In genomic region chr19:6285632-6286433, GRCm38 (mm10) we compare ENCODE assay signal across 9 mouse cellular contexts. TPM values are rescaled to one million over a fixed set of nuclear protein-coding genes. Genes with fewer than 3 reads are reported as not detected.
DNase-seq lines count a peak whose midpoint lies in the region; ATAC-seq lines count a peak whose summit lies in the region.
"Had no signal": no experiment of that assay in that cellular context is flagged by ENCODE, and none has a peak within 500 bp of the region (broad histone marks: within the 10 kb centered on the region; RNA-seq: fewer than 3 reads in every experiment).

No protein-coding gene starts in this region.

- no peaks in the 10 kb centered on the region for H3K9me3 ChIP-seq in kidney, embryonic 15.5 days (replicated peaks)
- H3K9me3 ChIP-seq in intestine, embryonic 16.5 days (ENCODE audit: control insufficient read depth, low read length) = no peaks in the 10 kb centered on the region
- H3K9me3 ChIP-seq in hindbrain, embryonic 12.5 days (replicated peaks) = no peaks in the 10 kb centered on the region
- H3K9me3 ChIP-seq: embryonic facial prominence, embryonic 15.5 days had no signal

- H3K27ac ChIP-seq in kidney, embryonic 15.5 days = no peak overlapping the region
- peak overlapping the region; percentile 89 for H3K27ac ChIP-seq in intestine, embryonic 16.5 days (ENCODE audit: low read length)
- no peak overlapping the region for H3K27ac ChIP-seq in hindbrain, embryonic 12.5 days
- H3K27ac ChIP-seq: embryonic facial prominence, embryonic 15.5 days had no signal

- H3K4me2 ChIP-seq in kidney, embryonic 15.5 days = no peak overlapping the region
- H3K4me2 ChIP-seq in intestine, embryonic 16.5 days (ENCODE audit: low read depth, low read length) = peak overlapping the region; percentile 29; the same call in 1 of the 2 replicates
- no peak overlapping the region for H3K4me2 ChIP-seq in hindbrain, embryonic 12.5 days (replicated peaks)
- H3K4me2 ChIP-seq: embryonic facial prominence, embryonic 15.5 days had no signal

- H3K9ac ChIP-seq in kidney, embryonic 15.5 days = no peak overlapping the region
- H3K9ac ChIP-seq in intestine, embryonic 16.5 days (ENCODE audit: low read depth, low read length) = peak overlapping the region; percentile 52
- H3K9ac ChIP-seq in hindbrain, embryonic 12.5 days = no peak overlapping the region
- H3K9ac ChIP-seq: embryonic facial prominence, embryonic 15.5 days had no signal

- no peak for ATAC-seq in kidney, embryonic 15.5 days (replicated peaks; ENCODE audit: low FRiP score)
- ATAC-seq in common myeloid progenitor, adult 5-6 weeks (replicated peaks; ENCODE audit: low read depth, poor library complexity, severe bottlenecking) = 0 out of 2 replicates have a peak, but pooled peaks have one; percentile 6
- peak; percentile 72 for ATAC-seq in intestine, embryonic 16.5 days
- no peak for ATAC-seq in hindbrain, embryonic 12.5 days (ENCODE audit: low FRiP score)

- peaks cover 31% of the 10 kb centered on the region for H3K4me1 ChIP-seq in kidney, embryonic 15.5 days
- peaks cover 52% of the 10 kb centered on the region for H3K4me1 ChIP-seq in intestine, embryonic 16.5 days (ENCODE audit: control insufficient read depth, insufficient read depth, low read length)
- 0 out of 2 replicates have a peak, but pooled peaks cover 5% of the 10 kb centered on the region for H3K4me1 ChIP-seq in hindbrain, embryonic 12.5 days

- DNase-seq in kidney, adult 11 months = peak; percentile 48
- peak; percentile 29 for DNase-seq in lung, postnatal 25 days (ENCODE audit: low spot score)
- DNase-seq in left cerebral cortex, postnatal 10 days (ENCODE audit: extremely low spot score in 1 of 2, low spot score in 2 of 2) = no peak
- no peak for DNase-seq in cerebellum, postnatal 10 days

- intact Hi-C loops in left cerebral cortex, postnatal 10 days (cut with DNase I) = no loop called here

- no peak overlapping the region for H3K4me3 ChIP-seq in kidney, embryonic 15.5 days (replicated peaks)
- H3K4me3 ChIP-seq in intestine, embryonic 16.5 days (ENCODE audit: low read length) = no peak overlapping the region
- H3K4me3 ChIP-seq in hindbrain, embryonic 12.5 days = no peak overlapping the region
- H3K4me3 ChIP-seq: embryonic facial prominence, embryonic 15.5 days had no signal

- WGBS in kidney, embryonic 15.5 days = 68% methylated on average over 7 of the region's 7 CpGs
- WGBS in intestine, embryonic 16.5 days = 59% methylated on average over 7 of the region's 7 CpGs
- 77% methylated on average over 7 of the region's 7 CpGs for WGBS in hindbrain, embryonic 12.5 days

- H3K36me3 ChIP-seq in kidney, embryonic 15.5 days = peaks cover 89% of the 10 kb centered on the region
- H3K36me3 ChIP-seq in intestine, embryonic 16.5 days (ENCODE audit: control insufficient read depth, insufficient read depth, low read length) = peaks cover 9% of the 10 kb centered on the region; the same call in 1 of the 2 replicates
- H3K36me3 ChIP-seq in hindbrain, embryonic 12.5 days = peaks cover 71% of the 10 kb centered on the region

- H3K27me3 ChIP-seq in kidney, embryonic 15.5 days = no peaks in the 10 kb centered on the region
- no peaks in the 10 kb centered on the region for H3K27me3 ChIP-seq in intestine, embryonic 16.5 days (replicated peaks; ENCODE audit: control insufficient read depth, insufficient read depth, low read length)
- H3K27me3 ChIP-seq in hindbrain, embryonic 12.5 days = no peaks in the 10 kb centered on the region
- H3K27me3 ChIP-seq: embryonic facial prominence, embryonic 15.5 days had no signal

RNA-seq across cellular contexts. Expression of gene Ehd1, which starts 9.3 kb away (rescaled TPM):
- polyA plus RNA-seq in kidney, embryonic 15.5 days (2015; fragmentation: Nextera tagmentation; extraction: Ambion mirVana) = 67.8 and 81.8 TPM in 2 replicates
- total RNA-seq in common myeloid progenitor, adult 5-6 weeks (2017) = 15.6 and 16.8 TPM in 2 replicates
- polyA plus RNA-seq in intestine, embryonic 16.5 days (2015; fragmentation: Nextera tagmentation; extraction: Ambion mirVana) = 135 and 158 TPM in 2 replicates
- 10 to 100 TPM; 45.0 to 49.0 TPM for total RNA-seq in left cerebral cortex, postnatal 10 days (2021)
- 90.8 and 92.7 TPM in 2 replicates for polyA plus RNA-seq in hindbrain, embryonic 12.5 days (2016; fragmentation: Nextera tagmentation; extraction: Ambion mirVana)

RNA-seq across cellular contexts. Expression of gene Cdc42bpg, which starts 20.4 kb away (rescaled TPM):
- 0.78 and 1.0 TPM in 2 replicates for polyA plus RNA-seq in kidney, embryonic 15.5 days (2015; fragmentation: Nextera tagmentation; extraction: Ambion mirVana)
- total RNA-seq in common myeloid progenitor, adult 5-6 weeks (2017) = 2.6 and 2.9 TPM in 2 replicates
- polyA plus RNA-seq in intestine, embryonic 16.5 days (2015; fragmentation: Nextera tagmentation; extraction: Ambion mirVana) = 1.2 and 1.5 TPM in 2 replicates
- total RNA-seq in left cerebral cortex, postnatal 10 days (2021) = 1 to 10 TPM; 2.6 to 4.8 TPM
- polyA plus RNA-seq in hindbrain, embryonic 12.5 days (2016; fragmentation: Nextera tagmentation; extraction: Ambion mirVana) = 0.48 and 0.61 TPM in 2 replicates

RNA-seq across cellular contexts. Expression of gene Atg2a, which starts 44.4 kb away (rescaled TPM):
- polyA plus RNA-seq in kidney, embryonic 15.5 days (2015; fragmentation: Nextera tagmentation; extraction: Ambion mirVana) = 9.8 and 12.1 TPM in 2 replicates
- 10.7 and 12.6 TPM in 2 replicates for total RNA-seq in common myeloid progenitor, adult 5-6 weeks (2017)
- polyA plus RNA-seq in intestine, embryonic 16.5 days (2015; fragmentation: Nextera tagmentation; extraction: Ambion mirVana) = 7.4 and 8.4 TPM in 2 replicates
- 10 to 100 TPM; 32.9 to 34.9 TPM for total RNA-seq in left cerebral cortex, postnatal 10 days (2021)
- 14.7 and 15.4 TPM in 2 replicates for polyA plus RNA-seq in hindbrain, embryonic 12.5 days (2016; fragmentation: Nextera tagmentation; extraction: Ambion mirVana)

RNA-seq across cellular contexts. Expression of gene Men1, which starts 48.9 kb away (rescaled TPM):
- 82.1 and 91.8 TPM in 2 replicates for polyA plus RNA-seq in kidney, embryonic 15.5 days (2015; fragmentation: Nextera tagmentation; extraction: Ambion mirVana)
- 19.2 and 30.8 TPM in 2 replicates for total RNA-seq in common myeloid progenitor, adult 5-6 weeks (2017)
- 61.3 and 61.4 TPM in 2 replicates for polyA plus RNA-seq in intestine, embryonic 16.5 days (2015; fragmentation: Nextera tagmentation; extraction: Ambion mirVana)
- 10 to 100 TPM; 65.8 to 66.4 TPM for total RNA-seq in left cerebral cortex, postnatal 10 days (2021)
- polyA plus RNA-seq in hindbrain, embryonic 12.5 days (2016; fragmentation: Nextera tagmentation; extraction: Ambion mirVana) = 91.5 and 95.8 TPM in 2 replicates

RNA-seq across cellular contexts. Expression of gene Ppp2r5b, which starts 50.2 kb away (rescaled TPM):
- polyA plus RNA-seq in kidney, embryonic 15.5 days (2015; fragmentation: Nextera tagmentation; extraction: Ambion mirVana) = 22.9 and 27.6 TPM in 2 replicates
- total RNA-seq in common myeloid progenitor, adult 5-6 weeks (2017) = 2.6 and 4.2 TPM in 2 replicates
- polyA plus RNA-seq in intestine, embryonic 16.5 days (2015; fragmentation: Nextera tagmentation; extraction: Ambion mirVana) = 21.0 and 23.5 TPM in 2 replicates
- 100 to 1,000 TPM; 214 to 224 TPM for total RNA-seq in left cerebral cortex, postnatal 10 days (2021)
- 66.3 and 72.2 TPM in 2 replicates for polyA plus RNA-seq in hindbrain, embryonic 12.5 days (2016; fragmentation: Nextera tagmentation; extraction: Ambion mirVana)

Comparison
In these comparisons a context has a peak if more than half of its experiments do, and no peak if none do; other contexts are left out.
1. DNase-seq: peak in kidney, adult 11 months (single experiment) and lung, postnatal 25 days (single experiment); none in left cerebral cortex, postnatal 10 days (0 of 2) and cerebellum, postnatal 10 days (0 of 2).
2. ATAC-seq: peak in common myeloid progenitor, adult 5-6 weeks (single experiment) and intestine, embryonic 16.5 days (single experiment); none in kidney, embryonic 15.5 days (single experiment) and hindbrain, embryonic 12.5 days (single experiment).